Mouse (Mus musculus) forebrain, embryonic 16.5 days (tissue): ENCODE data around the gene Ltbp3. TPM values are rescaled to one million over a fixed set of nuclear protein-coding genes. Genes with fewer than 3 reads are reported as not detected.

Experiments used
- ATAC-seq: fragments of 200-750 bp; cut with Nextera tagmentation; 2 replicates; pipeline ENCODE4 v1.8.0; 2017; ENCODE audit warnings: mild to moderate bottlenecking, moderate library complexity
- H3K27ac ChIP-seq: fragments of 300-500 bp; sonication (generic); 2 replicates; pipeline ENCODE4 v1.5.1; 2014; ENCODE audit warnings: low read length, control low read depth
- H3K27me3 ChIP-seq: fragments of 300-500 bp; sonication (generic); replicated peaks from 2 replicates; pipeline ENCODE4 v1.6.1; 2014; ENCODE audit warnings: low read length; ENCODE audit not compliant: control insufficient read depth, insufficient read depth
- H3K36me3 ChIP-seq: fragments of 300-500 bp; sonication (generic); 2 replicates; pipeline ENCODE4 v1.6.1; 2014; ENCODE audit not compliant: control insufficient read depth, insufficient read depth
- H3K4me1 ChIP-seq: fragments of 300-500 bp; sonication (generic); replicated peaks from 2 replicates; pipeline ENCODE4 v1.6.1; 2014; ENCODE audit warnings: low read length; ENCODE audit not compliant: control insufficient read depth, insufficient read depth
- H3K4me2 ChIP-seq: fragments of 300-500 bp; sonication (generic); 2 replicates; pipeline ENCODE4 v1.6.1; 2014; ENCODE audit warnings: mild to moderate bottlenecking, low read length, control low read depth
- H3K4me3 ChIP-seq: fragments of 300-500 bp; sonication (generic); replicated peaks from 2 replicates; pipeline ENCODE4 v1.5.1; 2014; ENCODE audit warnings: mild to moderate bottlenecking, low read length, control low read depth
- H3K9ac ChIP-seq: fragments of 300-500 bp; sonication (generic); replicated peaks from 2 replicates; pipeline ENCODE4 v1.6.1; 2014; ENCODE audit warnings: low read depth, low read length, control low read depth
- H3K9me3 ChIP-seq: fragments of 300-500 bp; sonication (generic); 2 replicates; pipeline ENCODE4 v1.6.1; 2016; ENCODE audit warnings: low read length; ENCODE audit not compliant: control insufficient read depth
- WGBS: fragments of 180-500 bp; shearing (Covaris S2); extraction: QIAGEN DNeasy Blood & Tissue Kit; methylation state at CpG from one replicate; pipeline ENCODE4 v1.1.7; 2014; 5-methylcytosine and 5-hydroxymethylcytosine counted together
- polyA plus RNA-seq: library from polyadenylated mRNA; unstranded; fragments of >200 nt; fragmentation: Nextera tagmentation; extraction: Ambion mirVana; gene quantifications from 2 replicates; pipeline ENCODE4 v1.2.1, GENCODE M21; 2015

Gene Ltbp3
- polyA plus RNA-seq, 1 experiment from 2014 or later, result 11.4 TPM

DNA sequence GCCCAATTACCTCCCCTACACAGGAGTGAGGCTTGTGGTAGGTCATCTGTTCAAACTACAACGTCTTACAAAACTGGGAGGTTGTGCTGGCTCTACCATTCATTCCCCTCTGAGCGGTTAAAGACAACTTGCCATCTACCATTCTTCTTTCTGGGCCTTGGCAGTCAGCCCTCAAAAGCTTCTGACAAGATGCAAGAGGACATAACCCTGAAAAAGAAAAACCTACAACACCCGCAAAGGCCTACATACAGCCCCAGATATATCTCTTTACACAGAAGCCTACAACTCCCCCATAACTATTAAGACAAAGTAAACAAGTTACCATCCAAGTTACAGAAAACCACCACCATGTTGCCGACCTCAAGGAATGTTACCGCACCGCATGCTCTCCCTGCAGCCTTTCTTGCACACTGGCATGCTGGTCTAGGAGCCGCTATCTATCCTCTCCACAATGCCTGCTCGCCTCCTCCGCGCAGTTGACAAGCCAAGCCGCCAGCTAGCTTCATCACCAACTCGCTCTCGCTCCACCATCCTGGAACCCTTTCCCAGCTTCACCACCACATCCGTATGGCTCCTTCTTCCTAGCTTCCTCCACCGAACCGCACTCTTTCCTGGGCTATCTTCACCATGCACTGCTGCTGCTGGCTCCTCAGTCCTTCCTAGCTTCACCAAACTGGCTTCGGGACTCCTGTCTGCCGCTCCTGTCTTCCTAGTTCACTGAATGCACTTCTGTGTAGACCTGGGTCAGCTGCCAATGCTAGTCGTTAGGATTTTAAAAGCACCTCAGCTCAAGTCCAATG, 60.1 kb downstream of the Ltbp3 start:
- Histone ChIP-seq H3K4me1 (peaks cover 34% of the 10 kb centered on the region), H3K27me3 (no peaks in the 10 kb centered on the region), H3K27ac (peak overlapping the region; percentile 81), H3K9me3 (no peaks in the 10 kb centered on the region), H3K36me3 (peaks cover 9% of the 10 kb centered on the region), H3K4me2 (peak overlapping the region; percentile 100), H3K4me3 (peak overlapping the region; percentile 55), H3K9ac (peak overlapping the region; percentile 83)
- no peak for ATAC-seq
- under 1% methylated on average over 19 of the region's 19 CpGs for WGBS

DNA sequence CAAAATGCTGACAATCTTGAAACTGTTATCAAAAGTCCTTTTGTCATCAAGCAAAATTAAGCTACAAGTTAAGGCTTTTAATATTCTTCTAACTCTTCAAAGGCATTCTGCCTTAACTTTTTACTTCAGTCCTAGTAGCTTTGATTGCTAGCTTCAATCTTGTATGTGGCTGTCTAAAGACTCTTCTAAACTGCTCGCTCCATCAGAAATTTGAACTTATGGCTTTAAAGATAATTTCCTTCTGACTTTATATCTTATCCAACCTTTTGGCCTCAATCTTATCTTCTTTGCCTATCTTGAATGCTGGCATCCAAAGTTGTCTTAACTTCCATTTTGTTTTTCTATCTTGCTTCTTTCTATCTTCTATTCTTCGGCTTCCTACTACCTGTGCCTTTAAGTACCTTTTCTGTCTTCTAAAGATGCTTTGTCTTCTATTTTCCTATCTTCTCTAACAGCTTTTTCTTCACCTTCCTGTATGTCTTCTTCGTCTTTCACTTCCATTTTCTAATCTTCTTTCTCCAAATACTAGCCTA, 60.8 kb downstream of the Ltbp3 start:
- WGBS, result 5% methylated on average over 3 of the region's 3 CpGs

DNA sequence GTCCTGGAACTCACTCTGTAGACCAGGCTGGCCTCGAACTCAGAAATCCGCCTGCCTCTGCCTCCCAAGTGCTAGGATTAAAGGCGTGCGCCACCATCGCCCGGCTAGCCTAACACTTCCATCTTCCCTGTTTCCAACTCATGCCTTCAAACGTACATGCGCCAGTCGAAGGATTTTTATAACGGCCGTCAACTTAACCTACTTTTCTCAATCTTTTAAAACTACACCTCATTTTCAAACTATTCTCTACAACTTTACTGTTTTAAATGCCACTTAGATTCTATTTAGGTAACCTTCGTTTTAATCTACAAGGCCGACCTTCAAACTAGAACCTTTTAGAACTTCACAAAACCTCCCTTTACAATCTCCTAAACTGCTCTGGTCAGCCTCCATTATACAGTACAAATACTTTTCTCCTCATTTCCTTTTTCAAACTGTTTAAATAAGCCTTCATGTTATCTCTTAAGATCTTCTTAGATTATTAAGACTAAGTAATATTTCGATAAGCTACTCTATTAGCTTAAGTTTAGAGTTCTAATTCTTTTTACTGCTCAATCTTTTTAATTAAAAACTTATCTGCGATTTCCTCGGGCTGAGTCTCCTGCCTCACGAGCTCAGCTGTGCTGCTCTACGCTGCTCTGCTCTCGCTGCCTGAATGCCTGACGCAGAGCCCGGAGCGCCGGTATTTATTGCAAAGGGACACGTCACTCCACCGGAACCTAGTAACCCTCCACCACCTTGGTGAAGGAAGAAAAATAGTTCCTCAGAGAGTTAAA, 61.5 kb downstream of the Ltbp3 start:
- ATAC-seq, result peak; percentile 39; the same call in 1 of the 2 replicates
- peaks cover 32% of the 10 kb centered on the region for H3K4me1 ChIP-seq
- WGBS, result under 1% methylated on average over 25 of the region's 25 CpGs
- H3K4me2 ChIP-seq, result peak overlapping the region; percentile 100
- H3K27me3 ChIP-seq, result no peaks in the 10 kb centered on the region
- peak overlapping the region; percentile 100 for H3K27ac ChIP-seq
- H3K9me3 ChIP-seq, result no peaks in the 10 kb centered on the region
- H3K36me3 ChIP-seq, result peaks cover 4% of the 10 kb centered on the region; the same call in 1 of the 2 replicates
- H3K9ac ChIP-seq, result peak overlapping the region; percentile 93
- peak overlapping the region; percentile 55 for H3K4me3 ChIP-seq

More for the DNA sequence above, 60.8 kb downstream of the Ltbp3 start:
- ATAC-seq, result no peak
- Histone ChIP-seq H3K4me3 (peak overlapping the region; percentile 55), H3K9me3 (no peaks in the 10 kb centered on the region), H3K27ac (peak overlapping the region; percentile 81), H3K36me3 (peaks cover 7% of the 10 kb centered on the region), H3K9ac (peak overlapping the region; percentile 83), H3K4me1 (peaks cover 34% of the 10 kb centered on the region), H3K27me3 (no peaks in the 10 kb centered on the region), H3K4me2 (peak overlapping the region; percentile 100)

DNA sequence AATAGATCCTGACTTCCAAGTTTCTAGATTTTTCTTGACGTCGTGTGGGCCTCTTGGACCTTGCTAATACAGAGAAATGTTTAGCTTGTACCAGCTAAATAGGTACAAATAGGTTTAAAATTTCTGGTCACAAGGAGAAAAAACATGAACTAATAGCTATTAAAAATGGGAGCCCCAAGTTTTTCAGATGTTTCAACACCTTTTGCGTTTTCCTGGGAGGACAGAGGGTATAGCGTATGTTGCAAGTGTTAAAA, 62.0 kb downstream of the Ltbp3 start:
- peak overlapping the region; percentile 55 for H3K4me3 ChIP-seq
- no peaks in the 10 kb centered on the region for H3K9me3 ChIP-seq
- peaks cover 4% of the 10 kb centered on the region; the same call in 1 of the 2 replicates for H3K36me3 ChIP-seq
- peak overlapping the region; percentile 96 for H3K4me2 ChIP-seq
- H3K27me3 ChIP-seq, result no peaks in the 10 kb centered on the region
- H3K9ac ChIP-seq, result peak overlapping the region; percentile 93
- ATAC-seq, result no peak
- WGBS, result 2% methylated on average over 4 of the region's 4 CpGs
- H3K27ac ChIP-seq, result peak overlapping the region; percentile 100
- H3K4me1 ChIP-seq, result peaks cover 28% of the 10 kb centered on the region

DNA sequence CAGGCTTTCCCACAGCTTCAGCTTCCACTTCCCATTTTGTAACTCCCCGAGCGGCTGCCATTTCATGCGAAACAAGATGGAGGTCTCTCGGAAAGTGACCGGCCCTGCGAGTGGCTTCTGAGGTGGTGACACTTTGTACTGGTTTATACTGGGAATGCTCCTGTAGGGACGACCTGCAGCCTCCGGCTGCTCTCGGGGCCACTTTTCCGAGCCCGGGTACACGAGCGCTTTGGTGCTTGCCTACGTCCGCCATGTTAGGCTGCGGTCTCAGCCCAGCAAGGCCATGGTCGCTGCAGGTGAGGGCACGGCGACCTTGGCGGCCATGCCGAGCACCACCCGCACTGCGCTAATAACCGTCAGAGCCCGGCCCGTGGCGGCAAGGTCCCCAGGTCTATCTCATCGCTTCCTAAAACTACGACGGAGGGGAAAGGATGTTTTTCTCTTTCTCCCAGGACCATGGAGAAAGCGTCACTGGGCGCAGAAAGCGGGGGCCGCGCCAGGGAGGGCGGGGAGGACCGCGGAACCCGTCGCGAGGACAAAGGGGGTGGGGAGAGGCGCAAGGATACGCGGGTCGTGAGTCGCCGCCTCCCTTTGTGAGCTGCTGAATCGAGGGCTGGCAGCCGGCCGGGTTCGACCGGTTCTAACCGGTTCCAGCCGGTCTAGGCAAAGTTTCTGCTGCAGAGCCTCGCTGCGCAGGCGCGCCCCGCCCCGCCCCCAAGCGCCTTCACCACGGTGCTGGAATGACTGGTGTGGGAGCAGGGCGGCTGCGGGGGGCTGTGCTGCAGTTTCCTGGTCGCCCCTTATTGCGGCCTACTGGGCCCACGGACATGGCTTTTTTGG, 62.6 kb downstream of the Ltbp3 start:
- H3K9ac ChIP-seq, result peak overlapping the region; percentile 93
- H3K27me3 ChIP-seq, result no peaks in the 10 kb centered on the region
- H3K4me1 ChIP-seq, result peaks cover 24% of the 10 kb centered on the region
- H3K27ac ChIP-seq, result peak overlapping the region; percentile 100
- ATAC-seq, result peak; percentile 97
- under 1% methylated on average over 66 of the region's 67 CpGs for WGBS
- peak overlapping the region; percentile 96 for H3K4me2 ChIP-seq
- H3K9me3 ChIP-seq, result no peaks in the 10 kb centered on the region
- peaks cover 2% of the 10 kb centered on the region; the same call in 1 of the 2 replicates for H3K36me3 ChIP-seq
- H3K4me3 ChIP-seq, result peak overlapping the region; percentile 55

DNA sequence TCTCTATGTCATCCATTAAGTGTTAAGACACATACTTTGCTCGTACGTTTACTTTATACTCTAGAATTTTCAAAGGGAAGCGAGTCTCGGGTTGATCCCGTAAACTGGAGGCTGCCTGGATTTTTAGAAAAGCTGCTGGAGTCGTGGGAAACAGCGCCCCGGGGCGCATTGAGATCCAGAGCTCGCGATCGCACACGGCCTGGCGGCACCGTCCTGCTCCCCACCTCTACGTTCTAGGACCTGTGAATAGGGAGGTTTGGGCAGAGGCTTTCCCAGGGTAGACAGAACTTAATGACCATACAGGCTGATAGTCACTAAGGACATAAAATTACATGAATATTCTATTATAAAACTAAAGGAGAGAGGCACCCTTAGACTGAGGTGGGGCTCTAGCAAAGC, 63.2 kb downstream of the Ltbp3 start:
- WGBS, result under 1% methylated on average over 16 of the region's 16 CpGs
- H3K36me3 ChIP-seq, result no peaks in the 10 kb centered on the region
- H3K9ac ChIP-seq, result peak overlapping the region; percentile 69
- H3K4me1 ChIP-seq, result peaks cover 24% of the 10 kb centered on the region
- H3K4me3 ChIP-seq, result peak overlapping the region; percentile 55
- no peaks in the 10 kb centered on the region for H3K9me3 ChIP-seq
- peak overlapping the region; percentile 96 for H3K4me2 ChIP-seq
- H3K27ac ChIP-seq, result peak overlapping the region; percentile 100
- ATAC-seq, result peak; percentile 22
- H3K27me3 ChIP-seq, result no peaks in the 10 kb centered on the region

DNA sequence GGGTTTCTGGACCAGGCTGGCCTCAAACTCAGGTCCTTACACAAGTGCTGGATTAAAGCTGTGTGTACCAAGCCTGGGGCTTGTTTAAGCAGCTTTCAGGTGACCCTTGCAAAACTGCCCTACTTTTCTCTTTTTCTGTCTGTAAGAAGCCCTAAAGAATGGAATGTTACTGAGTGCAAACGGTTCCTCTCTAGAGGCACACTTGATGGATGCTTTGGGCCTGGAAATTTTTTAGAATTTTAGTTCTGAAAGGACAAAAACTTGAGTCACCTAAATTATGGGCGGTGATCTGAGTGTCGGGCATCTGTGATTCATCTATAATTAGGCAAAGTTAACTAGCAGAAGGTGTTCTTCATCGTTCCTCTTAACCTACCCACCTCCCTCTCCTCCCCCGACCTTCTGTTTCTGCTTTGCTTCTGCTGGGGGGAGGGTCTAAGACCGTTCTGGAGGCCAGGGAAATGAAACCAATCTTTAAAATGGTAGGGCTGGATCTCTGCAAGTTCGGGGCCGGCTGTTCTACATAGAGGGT, 63.7 kb downstream of the Ltbp3 start:
- 35% methylated on average over 8 of the region's 8 CpGs for WGBS
- Histone ChIP-seq H3K36me3 (no peaks in the 10 kb centered on the region), H3K27me3 (no peaks in the 10 kb centered on the region), H3K4me2 (peak overlapping the region; percentile 96), H3K27ac (peak overlapping the region; percentile 100), H3K9ac (peak overlapping the region; percentile 69), H3K4me1 (peaks cover 26% of the 10 kb centered on the region), H3K9me3 (no peaks in the 10 kb centered on the region), H3K4me3 (0 out of 2 replicates have a peak overlapping the region, but pooled peaks have one; percentile 55)
- ATAC-seq, result no peak

DNA sequence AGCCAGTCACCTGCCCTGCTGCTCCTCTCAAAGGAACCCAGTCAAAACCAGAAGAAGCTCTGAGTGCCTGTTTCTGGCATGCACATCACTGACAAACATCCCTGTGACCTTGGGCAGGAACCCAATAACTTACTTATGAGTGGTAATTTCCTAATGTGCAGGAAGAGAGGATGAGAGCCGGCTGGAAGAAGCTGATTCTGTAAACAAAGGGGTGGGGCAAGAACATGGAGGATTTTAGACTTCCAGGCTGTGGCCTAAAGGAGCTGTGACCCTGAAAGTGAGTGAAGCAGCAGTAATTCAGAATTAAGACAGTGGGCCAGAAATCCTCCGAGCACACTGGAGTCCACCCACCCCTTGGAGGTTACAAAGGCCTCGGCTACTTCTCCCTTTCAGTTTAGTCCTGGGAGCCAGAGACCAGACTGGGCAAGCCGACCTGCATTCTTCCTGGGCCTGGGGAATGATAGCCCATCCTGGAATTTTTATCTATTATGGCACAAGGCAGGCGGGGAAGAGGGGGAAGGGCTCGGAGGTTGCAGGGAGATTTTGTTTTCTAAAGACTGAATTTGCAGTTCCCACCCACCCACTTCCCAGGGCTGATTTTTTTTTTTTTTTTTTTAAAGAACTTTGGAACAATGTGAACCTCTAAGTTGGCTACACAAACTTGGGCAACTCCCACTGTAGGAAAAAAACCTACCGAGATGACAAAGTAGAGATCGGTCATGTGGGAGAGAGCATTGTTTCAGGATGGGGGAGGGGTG, 65.5 kb downstream of the Ltbp3 start:
- Histone ChIP-seq H3K9ac (peak overlapping the region; percentile 36; the same call in 1 of the 2 replicates), H3K36me3 (no peaks in the 10 kb centered on the region), H3K4me3 (no peak overlapping the region), H3K27me3 (no peaks in the 10 kb centered on the region), H3K27ac (peak overlapping the region; percentile 48), H3K4me1 (peaks cover 43% of the 10 kb centered on the region), H3K4me2 (peak overlapping the region; percentile 7; the same call in 1 of the 2 replicates), H3K9me3 (no peaks in the 10 kb centered on the region)
- 4% methylated on average over 8 of the region's 8 CpGs for WGBS
- no peak for ATAC-seq
